Mouse (Mus musculus): ENCODE measurements around the gene Lipc.

GRCm38 (mm10) chr9:70958381-70958780 is 6.4 kb upstream of the Lipc start:
- no peak for TF ChIP-seq CTCF (IDR thresholded peaks at IDR 0.05; ENCODE audit: borderline replicate concordance, insufficient read depth, low read depth, low read length)
- no peak for TF ChIP-seq POLR2A (IDR thresholded peaks at IDR 0.05; ENCODE audit: borderline replicate concordance, insufficient read depth, low read length)

Measured in cerebellum, adult 2 months (tissue).